Mouse (Mus musculus) megakaryocyte, embryonic 14.5 days (primary cell): ENCODE results near the gene Ftsj3. TPM values are rescaled to one million over a fixed set of nuclear protein-coding genes. Genes with fewer than 3 reads are reported as not detected.

ENCODE experiments used
- H3K27me3 ChIP-seq: replicated peaks from 2 replicates; pipeline ENCODE3; 2012; ENCODE audit warnings: inconsistent platforms
- H3K36me3 ChIP-seq: replicated peaks from 2 replicates; pipeline ENCODE3; 2012; ENCODE audit warnings: low read length, inconsistent platforms, mixed read lengths
- H3K4me1 ChIP-seq: 2 replicates; pipeline ENCODE4 v1.6.1; 2012; ENCODE audit warnings: inconsistent platforms
- H3K4me3 ChIP-seq: replicated peaks from 2 replicates; pipeline ENCODE3; 2012; ENCODE audit warnings: moderate library complexity, mild to moderate bottlenecking, inconsistent platforms
- H3K9me3 ChIP-seq: 2 replicates; pipeline ENCODE4 v1.6.1; 2012; ENCODE audit warnings: inconsistent platforms
- FLI1 ChIP-seq: IDR thresholded peaks from 2 replicates; pipeline ENCODE4 v1.6.1; 2012; ENCODE audit warnings: low read length, inconsistent platforms, mixed read lengths
- GATA1 ChIP-seq: IDR thresholded peaks from 3 replicates; pipeline ENCODE4 v1.6.1; 2012; ENCODE audit warnings: mixed read lengths, low read length, inconsistent platforms, borderline replicate concordance
- polyA plus RNA-seq: library from polyadenylated mRNA; stranded (reverse); fragments of >175 nt; gene quantifications from 2 replicates; pipeline ENCODE4 v1.2.3, GENCODE M21; 2012; ENCODE audit warnings: low replicate concordance; ENCODE audit not compliant: insufficient read depth

The Ftsj3 gene
- polyA plus RNA-seq, 1 experiment, result 6.7 TPM

DNA sequence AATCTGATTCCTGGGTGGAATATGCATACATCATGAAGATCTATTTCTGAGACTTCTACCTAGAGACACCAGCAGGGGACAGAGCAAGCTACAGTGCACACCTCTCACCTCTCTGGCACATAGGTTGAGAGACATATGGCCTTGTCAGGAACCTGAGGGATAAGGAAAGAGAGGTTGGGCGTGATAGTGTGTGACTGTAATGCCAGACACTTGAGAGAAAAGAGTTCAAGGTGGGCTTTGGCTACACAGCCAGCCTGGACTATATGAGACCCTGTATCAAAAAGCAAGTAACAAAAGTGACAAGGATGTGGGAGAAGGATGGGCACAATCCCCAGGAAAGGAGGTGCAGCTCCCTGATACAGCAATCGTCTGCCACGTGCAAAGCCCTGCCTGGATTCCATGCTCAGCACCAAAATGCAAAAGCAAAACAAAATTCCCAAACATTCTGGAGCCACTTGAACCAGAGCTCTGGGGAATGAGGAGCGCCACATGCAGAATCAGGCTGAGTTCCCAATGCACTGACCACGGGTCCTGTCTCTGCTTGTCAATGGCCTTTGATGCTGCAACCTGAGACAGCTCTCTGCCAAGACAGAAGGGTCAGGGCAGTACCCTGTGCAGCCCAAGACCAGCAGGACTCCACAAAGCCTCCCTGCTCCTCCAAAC lies 15.4 kb upstream of the Ftsj3 start:
- Histone ChIP-seq H3K36me3 (peaks cover 32% of the 10 kb centered on the region), H3K27me3 (no peaks in the 10 kb centered on the region), H3K4me3 (peak overlapping the region; percentile 96), H3K9me3 (no peaks in the 10 kb centered on the region), H3K4me1 (peaks cover 72% of the 10 kb centered on the region)
- TF ChIP-seq GATA1 (no peak), FLI1 (no peak)

GRCm38 (mm10) chr11:106269060-106269431 lies 13.2 kb upstream of the Ftsj3 start:
- H3K4me3 ChIP-seq, result peak overlapping the region; percentile 56
- TF ChIP-seq GATA1, result no peak
- TF ChIP-seq FLI1, result no peak
- H3K27me3 ChIP-seq, result no peaks in the 10 kb centered on the region
- peaks cover 57% of the 10 kb centered on the region for H3K4me1 ChIP-seq
- peaks cover 54% of the 10 kb centered on the region for H3K36me3 ChIP-seq
- no peaks in the 10 kb centered on the region for H3K9me3 ChIP-seq

- no peak overlapping the region for H3K4me3 ChIP-seq
- no peak for TF ChIP-seq GATA1
- no peak for TF ChIP-seq FLI1
- no peaks in the 10 kb centered on the region for H3K9me3 ChIP-seq
- H3K4me1 ChIP-seq, result peaks cover 52% of the 10 kb centered on the region
- H3K36me3 ChIP-seq, result peaks cover 60% of the 10 kb centered on the region
- no peaks in the 10 kb centered on the region for H3K27me3 ChIP-seq
These were observed 12.6 kb upstream of the Ftsj3 start for GRCm38 (mm10) chr11:106268326-106269059.

GRCm38 (mm10) chr11:106267871-106268270 lies 12.0 kb upstream of the Ftsj3 start:
- H3K9me3 ChIP-seq, result no peaks in the 10 kb centered on the region
- H3K4me1 ChIP-seq, result peaks cover 47% of the 10 kb centered on the region
- no peak overlapping the region for H3K4me3 ChIP-seq
- no peak for TF ChIP-seq GATA1
- TF ChIP-seq FLI1, result no peak
- H3K27me3 ChIP-seq, result no peaks in the 10 kb centered on the region
- peaks cover 66% of the 10 kb centered on the region for H3K36me3 ChIP-seq

GRCm38 (mm10) chr11:106267311-106267852 lies 11.5 kb upstream of the Ftsj3 start:
- peaks cover 47% of the 10 kb centered on the region for H3K4me1 ChIP-seq
- H3K27me3 ChIP-seq, result no peaks in the 10 kb centered on the region
- peaks cover 71% of the 10 kb centered on the region for H3K36me3 ChIP-seq
- H3K4me3 ChIP-seq, result no peak overlapping the region
- no peaks in the 10 kb centered on the region for H3K9me3 ChIP-seq
- TF ChIP-seq FLI1, result no peak
- no peak for TF ChIP-seq GATA1

GRCm38 (mm10) chr11:106266431-106266830 lies 10.6 kb upstream of the Ftsj3 start:
- peaks cover 43% of the 10 kb centered on the region for H3K4me1 ChIP-seq
- peaks cover 80% of the 10 kb centered on the region for H3K36me3 ChIP-seq

GRCm38 (mm10) chr11:106265570-106265969 lies 9.7 kb upstream of the Ftsj3 start:
- H3K4me3 ChIP-seq, result no peak overlapping the region
- H3K27me3 ChIP-seq, result no peaks in the 10 kb centered on the region
- peaks cover 89% of the 10 kb centered on the region for H3K36me3 ChIP-seq
- peaks cover 34% of the 10 kb centered on the region for H3K4me1 ChIP-seq
- no peaks in the 10 kb centered on the region for H3K9me3 ChIP-seq
- TF ChIP-seq GATA1 (no peak), FLI1 (no peak)

More at GRCm38 (mm10) chr11:106266431-106266830, 10.6 kb upstream of the Ftsj3 start:
- Histone ChIP-seq H3K27me3 (no peaks in the 10 kb centered on the region), H3K9me3 (no peaks in the 10 kb centered on the region), H3K4me3 (no peak overlapping the region)
- no peak for TF ChIP-seq FLI1
- no peak for TF ChIP-seq GATA1

GRCm38 (mm10) chr11:106264988-106265387 lies 9.1 kb upstream of the Ftsj3 start:
- TF ChIP-seq GATA1 (no peak), FLI1 (no peak)
- H3K27me3 ChIP-seq, result no peaks in the 10 kb centered on the region
- no peaks in the 10 kb centered on the region for H3K9me3 ChIP-seq
- H3K36me3 ChIP-seq, result peaks cover 89% of the 10 kb centered on the region
- peaks cover 28% of the 10 kb centered on the region for H3K4me1 ChIP-seq
- peak overlapping the region; percentile 38 for H3K4me3 ChIP-seq

DNA sequence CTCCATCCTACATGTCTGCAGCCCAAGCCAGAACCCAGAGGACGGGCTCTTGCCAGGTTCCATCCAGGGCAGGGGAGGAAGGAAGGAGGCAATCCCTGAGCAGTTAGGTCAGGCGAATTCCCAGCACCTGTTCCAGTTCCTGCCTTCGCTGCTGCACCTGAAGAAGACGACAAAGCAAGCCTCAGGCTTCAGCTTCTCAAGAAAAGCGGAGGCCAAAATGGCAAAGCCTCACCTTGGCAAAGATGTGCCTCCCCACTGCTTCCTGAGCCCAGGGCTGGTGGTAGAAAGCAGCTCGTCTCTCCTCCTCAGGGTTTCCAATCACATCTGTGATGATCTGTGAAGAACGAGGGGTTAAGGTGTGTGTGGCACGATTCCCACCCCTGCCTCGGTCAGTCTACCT lies 8.1 kb upstream of the Ftsj3 start:
- peaks cover 93% of the 10 kb centered on the region for H3K36me3 ChIP-seq
- H3K27me3 ChIP-seq, result no peaks in the 10 kb centered on the region
- no peak for TF ChIP-seq FLI1
- TF ChIP-seq GATA1, result no peak
- H3K4me3 ChIP-seq, result no peak overlapping the region
- H3K4me1 ChIP-seq, result peaks cover 22% of the 10 kb centered on the region
- no peaks in the 10 kb centered on the region for H3K9me3 ChIP-seq
